Mouse (Mus musculus): ENCODE data around the gene Mettl7a2. TPM values are rescaled to one million over a fixed set of nuclear protein-coding genes. Genes with fewer than 3 reads are reported as not detected.
A peak's percentile ranks its signal among the peaks of the same experiment; 100 is the strongest.
"Not testable (repeated sequence)": the region's sequence is repeated elsewhere in the genome, so short reads cannot be mapped to it uniquely, and the experiment has no call there.

Mettl7a2 gene
- polyA plus RNA-seq, 1 experiment from 2014 or later: not detected

DNA sequence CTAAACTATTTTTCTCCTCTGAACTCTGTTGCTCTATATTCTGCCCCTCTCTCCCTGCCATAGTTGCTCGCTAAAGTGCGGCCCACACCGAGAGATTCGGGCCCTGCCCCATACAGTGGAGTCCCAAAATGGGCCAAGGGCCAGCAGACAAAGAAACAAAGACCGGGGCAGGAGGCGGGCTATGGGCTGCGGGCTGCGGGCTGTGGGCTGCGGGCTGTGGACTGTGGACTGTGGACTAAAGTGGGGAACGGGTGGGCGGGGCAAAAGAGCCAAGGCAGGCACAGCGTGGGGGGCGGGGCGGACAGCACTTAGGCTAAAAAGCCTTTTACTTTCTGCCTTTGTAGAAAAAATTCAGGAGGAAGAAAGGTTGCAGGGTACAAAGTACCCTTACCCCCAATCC is 6.2 kb upstream of the Mettl7a2 start:
- Histone ChIP-seq H3K9me3 (no peaks in the 10 kb centered on the region), H3K4me3 (replicated peaks) (no peak overlapping the region), H3K4me1 (replicated peaks) (no peaks in the 10 kb centered on the region), H3K27me3 (no peaks in the 10 kb centered on the region), H3K9ac (replicated peaks) (no peak overlapping the region), H3K27ac (no peak overlapping the region), H3K36me3 (no peaks in the 10 kb centered on the region), H3K4me2 (replicated peaks) (no peak overlapping the region)
- no peak for ATAC-seq
- WGBS: 55% methylated on average over 14 of the region's 14 CpGs

- no peaks in the 10 kb centered on the region for H3K4me1 ChIP-seq (replicated peaks)
- H3K27ac ChIP-seq: no peak overlapping the region
- H3K27me3 ChIP-seq: no peaks in the 10 kb centered on the region
- no peak for ATAC-seq
- no peaks in the 10 kb centered on the region for H3K36me3 ChIP-seq
- H3K4me2 ChIP-seq (replicated peaks): no peak overlapping the region
- no peak overlapping the region for H3K9ac ChIP-seq (replicated peaks)
- H3K4me3 ChIP-seq (replicated peaks): no peak overlapping the region
- WGBS: 54% methylated on average over 2 of the region's 2 CpGs
- no peaks in the 10 kb centered on the region for H3K9me3 ChIP-seq
These were observed 3.5 kb upstream of the Mettl7a2 start for GRCm38 (mm10) chr15:100349496-100349895.

DNA sequence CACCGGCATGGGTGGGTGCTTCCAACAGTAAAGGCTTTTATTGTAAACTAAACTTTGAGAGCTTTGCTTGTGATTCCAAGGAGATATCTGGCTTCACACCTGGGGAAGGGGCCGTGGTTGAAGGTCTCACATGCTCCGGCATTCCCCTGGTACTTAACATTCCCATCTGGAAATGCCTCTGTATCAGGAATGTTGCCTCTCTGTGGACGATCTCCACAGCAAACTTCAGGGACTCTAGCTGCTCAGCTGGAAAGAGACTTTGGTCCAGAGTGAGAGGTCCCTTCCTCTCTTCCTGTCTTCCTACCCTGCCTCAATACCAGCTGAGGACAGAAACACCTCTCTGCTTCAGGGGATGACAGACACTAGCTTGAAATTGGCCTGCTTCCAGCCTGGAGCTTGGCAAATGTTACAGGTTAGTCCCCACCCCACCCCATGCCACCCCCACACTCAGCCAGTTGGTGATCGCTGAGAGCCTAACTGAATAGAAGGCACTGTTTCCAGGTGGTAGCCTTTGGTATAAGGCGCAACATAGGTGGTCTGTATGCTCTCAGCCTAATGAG is 1.4 kb upstream of the Mettl7a2 start:
- no peaks in the 10 kb centered on the region for H3K9me3 ChIP-seq
- ATAC-seq: no peak

GRCm38 (mm10) chr15:100353399-100353798 is 399 bp downstream of the Mettl7a2 start:
- 98% methylated on average over 9 of the region's 22 CpGs for WGBS

More for the DNA sequence above, 1.4 kb upstream of the Mettl7a2 start:
- Histone ChIP-seq H3K4me3 (replicated peaks) (no peak overlapping the region), H3K27ac (no peak overlapping the region), H3K4me1 (replicated peaks) (no peaks in the 10 kb centered on the region), H3K36me3 (no peaks in the 10 kb centered on the region), H3K27me3 (no peaks in the 10 kb centered on the region), H3K9ac (replicated peaks) (no peak overlapping the region), H3K4me2 (replicated peaks) (no peak overlapping the region)
- whole genome bisulfite sequencing: 82% methylated on average over 6 of the region's 6 CpGs

GRCm38 (mm10) chr15:100355876-100356275 is 2.9 kb downstream of the Mettl7a2 start:
- 93% methylated on average over 5 of the region's 5 CpGs for WGBS
- Histone ChIP-seq H3K36me3 (no peaks in the 10 kb centered on the region), H3K4me2 (replicated peaks) (no peak overlapping the region), H3K4me3 (replicated peaks) (no peak overlapping the region), H3K4me1 (replicated peaks) (no peaks in the 10 kb centered on the region), H3K9me3 (no peaks in the 10 kb centered on the region), H3K27me3 (no peaks in the 10 kb centered on the region), H3K9ac (replicated peaks) (no peak overlapping the region), H3K27ac (no peak overlapping the region)
- ATAC-seq: no peak

More at GRCm38 (mm10) chr15:100353399-100353798, 399 bp downstream of the Mettl7a2 start:
- H3K4me2 ChIP-seq (replicated peaks); H3K9me3 ChIP-seq; H3K36me3 ChIP-seq; H3K27ac ChIP-seq; H3K9ac ChIP-seq (replicated peaks); H3K4me1 ChIP-seq (replicated peaks); ATAC-seq; H3K4me3 ChIP-seq (replicated peaks); H3K27me3 ChIP-seq: not testable (repeated sequence)

- 85% methylated on average over 7 of the region's 7 CpGs for WGBS
- Histone ChIP-seq H3K27ac (no peak within 1 kb of the TSS), H3K36me3 (no peaks in the 10 kb centered on the region), H3K9me3 (no peaks in the 10 kb centered on the region), H3K4me3 (replicated peaks) (no peak within 1 kb of the TSS), H3K4me1 (replicated peaks) (no peaks in the 10 kb centered on the region), H3K4me2 (replicated peaks) (no peak within 1 kb of the TSS), H3K9ac (replicated peaks) (no peak within 1 kb of the TSS), H3K27me3 (no peaks in the 10 kb centered on the region)
- no peak for ATAC-seq
These were observed 11.2 kb downstream of the Mettl7a2 start, which contains the start of gene Higd1c for GRCm38 (mm10) chr15:100364242-100364641. TSS of gene Higd1c (plus strand) at chr15:100364542.

GRCm38 (mm10) chr15:100365967-100366366 is 13.0 kb downstream of the Mettl7a2 start:
- H3K4me2 ChIP-seq (replicated peaks); H3K36me3 ChIP-seq: not testable (repeated sequence)

GRCm38 (mm10) chr15:100367119-100367518 is 14.1 kb downstream of the Mettl7a2 start:
- no peak for ATAC-seq
- H3K27me3 ChIP-seq: no peaks in the 10 kb centered on the region
- WGBS: 92% methylated on average over 7 of the region's 7 CpGs
- H3K9me3 ChIP-seq: no peaks in the 10 kb centered on the region
- H3K36me3 ChIP-seq: no peaks in the 10 kb centered on the region
- no peak overlapping the region for H3K4me2 ChIP-seq (replicated peaks)
- no peak overlapping the region for H3K9ac ChIP-seq (replicated peaks)
- H3K27ac ChIP-seq: no peak overlapping the region
- H3K4me1 ChIP-seq (replicated peaks): no peaks in the 10 kb centered on the region
- H3K4me3 ChIP-seq (replicated peaks): no peak overlapping the region

More at GRCm38 (mm10) chr15:100365967-100366366, 13.0 kb downstream of the Mettl7a2 start:
- not testable (repeated sequence) for H3K4me3 ChIP-seq (replicated peaks); H3K9ac ChIP-seq (replicated peaks); H3K27me3 ChIP-seq; H3K27ac ChIP-seq; ATAC-seq; H3K9me3 ChIP-seq; H3K4me1 ChIP-seq (replicated peaks)
- WGBS: 69% methylated on average over 9 of the region's 9 CpGs

DNA sequence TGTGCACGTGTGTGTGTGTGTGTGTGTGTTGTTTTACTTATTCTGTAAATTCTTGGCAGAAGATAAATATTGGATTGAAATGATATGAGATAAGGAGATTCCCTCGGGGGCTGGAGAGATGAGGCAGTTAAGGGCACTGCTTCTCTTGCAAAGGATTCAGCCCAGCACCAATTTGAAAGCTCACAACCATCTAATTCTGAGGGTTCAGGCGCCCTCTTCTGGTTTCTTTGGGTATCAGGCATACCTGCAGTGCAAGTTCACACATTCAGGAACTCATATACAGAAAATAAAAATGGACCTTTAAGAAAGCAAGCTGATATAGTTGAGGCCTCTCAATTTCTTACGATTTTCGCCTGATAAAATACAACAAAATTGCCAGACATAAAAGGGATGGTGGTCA is 22.1 kb downstream of the Mettl7a2 start:
- H3K4me3 ChIP-seq (replicated peaks): no peak overlapping the region
- no peaks in the 10 kb centered on the region for H3K36me3 ChIP-seq
- H3K27me3 ChIP-seq: no peaks in the 10 kb centered on the region
- ATAC-seq: no peak
- H3K4me2 ChIP-seq (replicated peaks): no peak overlapping the region
- 38% methylated on average over 5 of the region's 5 CpGs for WGBS
- H3K9me3 ChIP-seq: no peaks in the 10 kb centered on the region
- H3K4me1 ChIP-seq (replicated peaks): no peaks in the 10 kb centered on the region
- H3K27ac ChIP-seq: no peak overlapping the region
- no peak overlapping the region for H3K9ac ChIP-seq (replicated peaks)

- 21% methylated on average over 3 of the region's 9 CpGs for WGBS
- H3K4me1 ChIP-seq (replicated peaks); H3K27ac ChIP-seq; H3K4me2 ChIP-seq (replicated peaks); H3K27me3 ChIP-seq; H3K9ac ChIP-seq (replicated peaks); H3K9me3 ChIP-seq; H3K36me3 ChIP-seq; H3K4me3 ChIP-seq (replicated peaks): not testable (repeated sequence)
- peak; percentile 55; the same call in 1 of the 2 replicates for ATAC-seq
These were observed 25.0 kb downstream of the Mettl7a2 start for GRCm38 (mm10) chr15:100377847-100378505.

- Histone ChIP-seq H3K4me3 (replicated peaks) (no peak overlapping the region), H3K4me2 (replicated peaks) (no peak overlapping the region), H3K27ac (no peak overlapping the region), H3K9me3 (no peaks in the 10 kb centered on the region), H3K36me3 (no peaks in the 10 kb centered on the region), H3K9ac (replicated peaks) (no peak overlapping the region), H3K4me1 (replicated peaks) (no peaks in the 10 kb centered on the region), H3K27me3 (no peaks in the 10 kb centered on the region)
- no peak for ATAC-seq
- WGBS: 84% methylated on average over 8 of the region's 8 CpGs
These were observed 26.7 kb downstream of the Mettl7a2 start for GRCm38 (mm10) chr15:100379658-100380057.

GRCm38 (mm10) chr15:100380104-100380503 is 27.1 kb downstream of the Mettl7a2 start:
- no peaks in the 10 kb centered on the region for H3K36me3 ChIP-seq
- no peaks in the 10 kb centered on the region for H3K27me3 ChIP-seq
- ATAC-seq: no peak
- H3K4me3 ChIP-seq (replicated peaks): no peak overlapping the region
- no peak overlapping the region for H3K9ac ChIP-seq (replicated peaks)
- no peaks in the 10 kb centered on the region for H3K4me1 ChIP-seq (replicated peaks)
- no peak overlapping the region for H3K4me2 ChIP-seq (replicated peaks)
- no peaks in the 10 kb centered on the region for H3K9me3 ChIP-seq
- no peak overlapping the region for H3K27ac ChIP-seq
- 79% methylated on average over 2 of the region's 2 CpGs for WGBS

DNA sequence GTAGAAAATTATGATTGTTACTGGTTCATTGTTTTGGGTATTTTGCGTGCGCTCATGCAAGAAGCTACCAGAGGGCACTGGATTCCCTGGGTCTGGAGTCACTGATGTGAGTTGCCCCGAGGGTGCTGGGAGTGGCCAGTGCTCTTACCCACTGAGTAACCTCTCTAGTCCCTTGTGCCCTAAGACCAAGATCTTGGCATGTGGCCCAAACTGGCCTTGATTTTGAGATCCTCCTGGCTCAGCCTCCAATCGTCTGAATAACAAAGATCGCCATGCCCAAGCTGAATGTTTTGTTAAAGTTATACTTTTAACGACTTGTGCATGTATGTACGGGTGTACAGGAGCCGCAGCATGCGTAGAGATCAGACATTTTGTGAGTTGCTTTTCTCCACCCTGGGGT is 32.7 kb downstream of the Mettl7a2 start:
- Histone ChIP-seq H3K4me1 (replicated peaks) (no peaks in the 10 kb centered on the region), H3K4me2 (replicated peaks) (no peak overlapping the region), H3K36me3 (no peaks in the 10 kb centered on the region), H3K9ac (replicated peaks) (no peak overlapping the region), H3K27ac (no peak overlapping the region), H3K27me3 (no peaks in the 10 kb centered on the region), H3K4me3 (replicated peaks) (no peak overlapping the region), H3K9me3 (no peaks in the 10 kb centered on the region)
- no peak for ATAC-seq
- WGBS: 90% methylated on average over 9 of the region's 9 CpGs

All from midbrain, embryonic 13.5 days (tissue).